Mouse (Mus musculus) 3T3-L1 (cell line): ENCODE results near the gene Rab35.

Experiments
- DNase-seq: peaks from one replicate; pipeline ENCODE4 v3.0.0-alpha.2; 2015; ENCODE audit warnings: low read depth, low spot score

Rab35 gene

GRCm38 (mm10) chr5:115649699-115650098 is 18.0 kb downstream of the Rab35 start:
- no peak for DNase-seq

GRCm38 (mm10) chr5:115650885-115651284 is 19.2 kb downstream of the Rab35 start:
- DNase-seq = no peak

- no peak for DNase-seq
These were observed 20.1 kb downstream of the Rab35 start for GRCm38 (mm10) chr5:115651821-115652220.

DNA sequence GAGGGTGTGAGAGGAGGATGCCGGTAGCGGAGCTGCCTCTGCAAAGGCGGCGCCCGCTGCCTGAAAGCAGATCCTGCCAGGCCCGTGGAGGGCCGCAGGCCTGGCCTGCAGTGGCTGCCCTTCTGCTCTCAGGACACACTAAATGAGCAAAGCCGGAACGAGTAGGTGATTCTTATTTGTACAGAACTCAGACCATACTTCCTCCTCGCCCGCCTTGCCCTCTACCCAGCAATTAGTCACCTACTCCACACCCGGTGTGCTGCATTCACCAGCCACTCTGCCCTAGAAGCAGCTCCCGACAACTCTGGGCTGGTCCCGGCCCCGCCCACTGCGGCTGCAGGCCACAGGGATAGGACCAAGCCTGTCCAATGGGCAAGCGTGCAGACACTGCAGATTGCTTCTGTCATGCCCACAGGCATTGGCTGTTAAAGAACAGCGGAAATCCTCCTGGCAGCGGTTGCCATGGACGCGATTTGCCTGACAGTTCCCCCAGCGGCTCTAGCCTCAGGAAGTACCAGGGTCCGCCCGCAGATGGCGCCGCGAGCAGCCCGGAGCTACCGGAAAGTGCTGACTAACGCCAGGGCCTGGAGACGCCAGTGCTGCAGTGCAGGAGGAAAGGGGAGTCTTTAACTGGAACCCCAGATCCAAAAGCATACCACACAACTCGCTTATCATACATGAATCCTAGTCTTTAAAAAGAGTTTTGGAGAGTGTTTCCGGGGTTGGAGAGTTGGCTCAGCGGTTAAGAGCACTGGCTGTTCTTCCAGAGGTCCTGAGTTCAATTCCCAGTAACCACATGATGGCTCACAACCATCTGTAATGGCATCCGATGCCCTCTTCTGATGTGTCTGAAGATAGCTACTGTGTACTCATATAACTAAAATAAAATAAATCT is 21.2 kb downstream of the Rab35 start:
- DNase-seq = peak; percentile 100

GRCm38 (mm10) chr5:115653776-115654175 is 22.1 kb downstream of the Rab35 start:
- DNase-seq = no peak

- no peak for DNase-seq
These were observed 25.0 kb downstream of the Rab35 start for GRCm38 (mm10) chr5:115656677-115657076.

DNA sequence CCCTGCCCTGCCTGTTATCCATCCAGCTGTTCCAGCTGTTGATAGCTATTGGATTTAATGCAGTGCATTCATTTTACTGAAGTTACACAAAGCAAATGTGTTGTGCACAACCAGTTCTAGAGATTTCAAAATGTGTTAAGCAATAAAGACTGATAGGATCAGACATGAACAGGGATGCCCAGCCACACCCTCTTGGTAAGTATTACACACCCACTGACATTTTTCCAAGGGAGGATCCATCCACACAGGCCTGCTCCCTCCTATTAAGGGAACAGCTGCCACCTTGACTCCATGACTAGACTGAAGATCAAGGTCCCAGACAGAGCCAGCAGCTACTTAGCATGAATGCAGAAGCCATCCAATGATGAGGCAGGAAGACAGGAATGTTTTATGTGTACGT is 25.5 kb downstream of the Rab35 start:
- DNase-seq = peak; percentile 25

DNA sequence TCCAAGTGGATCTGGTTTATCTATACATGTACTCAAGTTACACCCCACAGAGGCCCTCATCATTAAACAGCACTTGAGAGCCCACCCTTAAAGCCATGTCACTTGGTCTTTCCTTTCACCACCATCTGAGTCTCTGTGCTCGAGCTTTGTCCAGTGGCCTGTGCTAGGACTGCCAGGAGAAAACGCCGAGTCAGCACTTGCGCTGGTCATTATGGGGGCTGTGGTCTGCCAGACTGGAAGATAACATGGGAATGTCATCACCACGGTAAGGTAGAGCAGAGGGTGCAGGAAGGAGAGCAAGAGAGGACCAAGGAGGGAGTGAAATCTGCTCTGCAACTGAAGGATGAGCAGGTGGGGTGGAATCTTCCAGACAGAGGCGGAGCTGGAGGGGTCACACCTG is 26.6 kb downstream of the Rab35 start:
- no peak for DNase-seq

DNA sequence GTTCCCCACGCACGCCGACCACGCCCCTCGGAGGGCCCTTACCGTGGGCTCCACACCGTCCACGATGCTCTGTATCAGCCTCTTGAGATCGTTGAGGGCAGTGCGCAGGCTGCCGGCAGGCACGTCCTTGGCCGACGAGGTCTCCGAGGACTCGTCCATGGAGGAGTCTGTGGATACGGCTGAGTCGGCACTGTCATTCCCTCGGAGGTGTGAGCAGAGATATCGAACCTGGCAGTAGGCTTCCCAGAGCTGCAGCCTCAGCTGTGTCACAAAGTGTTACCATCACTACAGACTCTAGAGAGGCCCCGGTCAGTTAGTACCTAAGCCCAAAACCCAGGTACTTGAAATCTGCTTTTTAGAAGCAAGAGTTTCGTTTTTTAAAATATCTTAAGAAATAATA is 30.9 kb downstream of the Rab35 start:
- DNase-seq = no peak

GRCm38 (mm10) chr5:115666366-115667065 is 34.8 kb downstream of the Rab35 start:
- no peak for DNase-seq

DNA sequence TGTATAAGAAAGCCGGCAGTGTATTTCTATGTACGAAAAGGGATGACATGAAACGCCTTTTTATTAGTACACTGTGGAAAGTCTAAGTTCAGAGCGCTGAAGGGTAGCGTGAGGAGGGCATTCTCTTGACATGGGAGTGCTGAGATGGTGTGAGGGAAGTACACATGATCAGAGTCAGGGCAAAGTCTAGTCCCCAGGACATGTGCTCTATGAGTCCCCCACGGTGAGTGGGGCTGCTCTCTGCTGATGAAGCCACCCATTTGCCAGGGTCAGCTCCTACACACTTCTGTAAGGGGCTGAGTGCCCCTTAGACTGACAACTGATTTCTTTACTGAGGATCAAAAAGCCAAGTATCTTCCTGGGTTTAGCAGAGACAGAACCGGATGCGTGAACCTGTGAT is 35.5 kb downstream of the Rab35 start:
- DNase-seq = no peak

GRCm38 (mm10) chr5:115667894-115668293 is 36.2 kb downstream of the Rab35 start:
- no peak for DNase-seq

- DNase-seq = no peak
These were observed 37.3 kb downstream of the Rab35 start for GRCm38 (mm10) chr5:115668986-115669385.

- no peak for DNase-seq
These were observed 38.3 kb downstream of the Rab35 start for GRCm38 (mm10) chr5:115669974-115670373.

DNA sequence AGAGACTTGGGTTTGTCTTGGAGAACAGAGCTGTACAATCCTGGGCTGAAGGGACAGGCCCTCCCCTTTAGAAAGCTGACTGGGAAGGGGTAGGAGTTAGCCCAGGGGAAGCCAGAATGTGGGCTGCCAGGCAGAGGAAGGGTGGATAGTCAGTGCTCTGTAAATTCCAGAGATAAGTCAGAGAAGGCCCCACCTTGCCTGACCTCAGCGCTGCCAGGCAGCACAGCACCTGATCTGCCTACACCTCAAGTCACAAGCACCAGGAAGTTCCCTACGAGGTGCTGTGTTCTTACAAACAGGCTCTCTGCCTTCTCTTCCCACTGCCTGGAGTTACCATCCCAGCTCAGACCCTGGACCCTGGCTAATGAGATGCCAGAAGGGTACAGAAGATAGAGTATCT is 38.7 kb downstream of the Rab35 start:
- no peak for DNase-seq

- no peak for DNase-seq
These were observed 40.1 kb downstream of the Rab35 start for GRCm38 (mm10) chr5:115671846-115672245.

- DNase-seq = no peak
These were observed 53.4 kb downstream of the Rab35 start for GRCm38 (mm10) chr5:115685126-115685525.

DNA sequence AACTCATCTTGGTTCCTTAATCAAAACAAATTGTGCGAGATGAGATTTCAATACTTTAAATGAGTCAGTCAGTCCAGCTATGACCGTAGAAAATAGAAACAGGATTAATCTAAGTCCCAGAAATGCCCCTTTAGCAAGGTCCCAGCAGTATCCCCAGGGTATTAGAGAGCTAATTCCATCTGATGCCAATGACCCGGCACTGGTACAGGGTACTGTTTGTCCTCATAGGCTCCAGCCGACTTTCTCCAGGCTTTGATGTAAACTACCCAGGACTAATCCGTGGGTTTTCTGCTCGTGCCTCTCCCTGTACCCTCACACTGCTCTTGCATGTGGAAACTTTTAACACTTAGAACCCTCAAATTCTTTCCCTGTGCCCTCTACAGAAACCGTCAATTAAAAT is 55.0 kb downstream of the Rab35 start:
- DNase-seq = no peak

DNA sequence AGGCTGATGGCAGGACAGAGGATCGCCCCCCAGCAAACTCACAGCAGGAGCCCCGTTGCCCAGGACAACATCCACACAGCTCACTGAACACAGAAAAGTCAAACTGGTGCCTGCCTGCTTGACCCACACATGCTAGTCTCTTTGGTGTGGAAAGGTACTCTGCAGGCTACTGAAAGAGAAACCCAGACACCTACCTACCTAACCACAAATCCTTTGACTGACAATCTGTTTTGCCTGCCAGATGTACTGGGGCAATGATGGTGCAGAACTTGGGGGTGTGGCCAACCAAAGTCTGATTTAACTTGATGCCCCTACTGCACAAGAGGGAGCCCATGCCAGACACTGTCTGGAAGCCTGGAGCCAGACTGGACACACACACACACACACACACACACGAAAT is 61.6 kb downstream of the Rab35 start:
- DNase-seq = no peak

DNA sequence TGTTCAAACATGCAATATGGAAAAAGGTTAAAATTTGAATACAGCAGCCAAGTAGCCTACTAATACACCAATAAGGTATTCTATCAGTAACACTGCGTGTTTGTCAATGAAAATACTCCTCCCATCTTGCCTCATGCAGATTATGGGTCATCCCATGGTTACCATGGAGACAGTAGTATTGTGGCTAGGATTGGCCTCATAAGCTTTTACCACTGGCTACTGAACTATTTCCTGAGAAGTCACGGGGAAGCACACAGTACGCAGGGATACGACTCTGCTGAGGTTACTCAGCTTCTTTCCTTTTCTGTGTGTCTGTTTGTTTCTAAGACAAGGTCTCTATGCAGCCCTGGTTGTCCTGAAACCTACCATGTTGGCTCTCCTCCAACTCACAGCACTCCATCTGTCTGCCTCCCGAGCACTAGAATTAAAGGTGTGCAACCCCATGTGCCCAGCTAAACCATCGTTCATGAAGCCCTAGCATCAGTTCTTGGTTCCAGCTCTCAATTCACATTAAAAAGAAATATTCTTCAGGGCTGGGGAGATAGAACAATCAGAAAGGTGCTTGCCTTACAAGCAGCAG is 63.6 kb downstream of the Rab35 start:
- DNase-seq = no peak

DNA sequence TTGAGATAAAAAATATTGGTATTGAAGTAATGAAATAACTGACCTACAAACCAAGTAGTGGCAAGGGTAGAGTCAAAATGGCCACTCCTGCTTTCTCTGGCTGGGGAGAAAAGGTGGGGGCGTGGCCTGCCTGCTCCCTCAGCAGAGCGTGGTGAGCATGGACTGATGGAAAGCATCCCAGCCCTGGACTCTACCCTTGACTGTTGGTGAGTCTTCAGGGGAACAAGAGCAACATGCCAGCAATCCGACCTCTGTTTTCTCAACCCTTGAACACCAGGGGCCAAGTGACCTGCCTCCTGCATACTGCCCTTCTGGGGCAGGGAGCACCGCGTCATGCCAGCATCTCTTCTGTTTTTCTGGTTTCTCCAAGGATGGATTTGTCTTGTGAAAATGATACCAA is 65.1 kb downstream of the Rab35 start:
- no peak for DNase-seq
